In the genomic region with DNA sequence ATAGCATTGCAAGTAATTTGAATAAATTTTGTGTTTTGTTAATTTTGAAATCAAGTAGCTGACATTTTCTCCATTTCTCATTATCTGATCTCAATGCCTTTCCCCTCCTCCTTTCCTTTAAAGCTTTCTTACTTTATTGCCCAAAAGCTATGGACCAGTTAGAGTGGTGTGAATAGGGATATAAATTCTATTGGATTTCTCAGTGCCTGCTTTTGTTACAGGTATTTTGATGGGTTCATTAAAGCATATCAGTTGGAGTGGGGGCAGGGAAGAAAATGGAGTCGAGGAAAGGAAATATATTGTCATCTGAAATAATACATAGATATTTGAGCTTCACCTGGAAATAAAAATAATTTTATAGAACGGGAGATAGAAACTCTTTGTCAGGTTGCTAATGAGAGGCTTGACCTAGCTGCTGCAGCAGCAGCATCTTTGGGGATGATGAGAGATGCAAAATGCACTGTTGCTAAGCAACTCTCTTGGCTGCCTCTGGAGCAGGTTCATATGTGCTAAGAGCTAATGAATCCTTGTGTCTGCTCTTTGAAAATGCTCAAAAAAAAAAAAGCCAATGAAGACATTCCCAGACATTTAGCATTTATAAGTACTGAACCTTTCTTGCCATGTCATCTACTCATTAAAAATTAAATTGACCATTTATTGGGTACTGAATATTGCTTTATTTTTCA, we compare ENCODE assay signal across 17 mouse cellular contexts.
DNase-seq lines count a peak whose midpoint lies in the region; ATAC-seq lines count a peak whose summit lies in the region.
"Had no signal": no experiment of that assay in that cellular context is flagged by ENCODE, and none has a peak within 500 bp of the region (broad histone marks: within the 10 kb centered on the region; RNA-seq: fewer than 3 reads in every experiment).

No protein-coding gene starts in this region.

- intact Hi-C loops in left cerebral cortex, postnatal 4 days (cut with DNase I): no loop called here
- intact Hi-C loops in left cerebral cortex, postnatal 36 days (cut with DNase I): loop anchor here (5.0 kb wide), 1 partner anchor 51 kb away; no protein-coding TSS in a partner anchor

- ATAC-seq in forebrain, embryonic 14.5 days: peak; percentile 72
- ATAC-seq in hindbrain, embryonic 14.5 days (ENCODE audit: low FRiP score): peak; percentile 79
- ATAC-seq in neural tube, embryonic 14.5 days (ENCODE audit: low read depth): peak; percentile 82
- no peak for ATAC-seq in CD4-positive, CD25-positive, alpha-beta regulatory T cell, adult 4 months
- ATAC-seq: liver, postnatal 0 days; Patski had no signal

- no peaks in the 10 kb centered on the region for H3K36me3 ChIP-seq in forebrain, embryonic 14.5 days (ENCODE audit: control insufficient read depth, insufficient read depth, low read length)
- H3K36me3 ChIP-seq in hindbrain, embryonic 14.5 days (replicated peaks; ENCODE audit: control insufficient read depth, insufficient read depth): no peaks in the 10 kb centered on the region
- H3K36me3 ChIP-seq in neural tube, embryonic 14.5 days (ENCODE audit: control insufficient read depth, insufficient read depth, low read length): no peaks in the 10 kb centered on the region
- H3K36me3 ChIP-seq: embryonic facial prominence, embryonic 13.5 days had no signal

- DNase-seq in left cerebral cortex, postnatal 4 days: peak; percentile 17
- no peak for DNase-seq in left cerebral cortex, postnatal 36 days (ENCODE audit: low spot score in 2 of 2)
- peak; percentile 93 for DNase-seq in forebrain, embryonic 14.5 days (ENCODE audit: low spot score)
- DNase-seq in hindbrain, embryonic 14.5 days (ENCODE audit: low spot score): peak; percentile 67
- DNase-seq in heart, adult 9 months (ENCODE audit: low spot score in 2 of 2): no peak
- DNase-seq: cerebellum, postnatal 25 days; heart, adult 11 months; heart, postnatal 10 days; kidney, adult 11 months; kidney, postnatal 4 days; liver, postnatal 0 days; right cerebral cortex, postnatal 4 days; thymus, postnatal 4 days had no signal

- H3K4me1 ChIP-seq in forebrain, embryonic 14.5 days (ENCODE audit: control insufficient read depth, insufficient read depth, low read length): peaks cover 27% of the 10 kb centered on the region; the same call in 1 of the 2 replicates
- H3K4me1 ChIP-seq in hindbrain, embryonic 14.5 days (replicated peaks; ENCODE audit: control insufficient read depth, insufficient read depth, low read length): peaks cover 20% of the 10 kb centered on the region
- H3K4me1 ChIP-seq in neural tube, embryonic 14.5 days (ENCODE audit: control insufficient read depth, insufficient read depth, low read length): peaks cover 25% of the 10 kb centered on the region
- H3K4me1 ChIP-seq: embryonic facial prominence, embryonic 13.5 days had no signal

- peak overlapping the region; percentile 22; the same call in 1 of the 2 replicates for H3K4me2 ChIP-seq in forebrain, embryonic 14.5 days (ENCODE audit: low read length)
- H3K4me2 ChIP-seq in hindbrain, embryonic 14.5 days (replicated peaks): peak overlapping the region; percentile 8; the same call in 1 of the 2 replicates
- no peak overlapping the region; the same call in 1 of the 2 replicates for H3K4me2 ChIP-seq in neural tube, embryonic 14.5 days (ENCODE audit: low read depth, low read length)
- H3K4me2 ChIP-seq: embryonic facial prominence, embryonic 13.5 days had no signal

- H3K27ac ChIP-seq in forebrain, embryonic 14.5 days (ENCODE audit: low read depth, low read length): peak overlapping the region; percentile 87
- H3K27ac ChIP-seq in hindbrain, embryonic 14.5 days: peak overlapping the region; percentile 67
- peak overlapping the region; percentile 73 for H3K27ac ChIP-seq in neural tube, embryonic 14.5 days (ENCODE audit: low read depth, low read length)
- H3K27ac ChIP-seq: embryonic facial prominence, embryonic 13.5 days had no signal

- H3K9ac ChIP-seq in forebrain, embryonic 14.5 days (ENCODE audit: low read length): 0 out of 2 replicates have a peak overlapping the region, but pooled peaks have one; percentile 8
- H3K9ac ChIP-seq in hindbrain, embryonic 14.5 days: no peak overlapping the region
- H3K9ac ChIP-seq in neural tube, embryonic 14.5 days (replicated peaks; ENCODE audit: low read depth, low read length): no peak overlapping the region
- H3K9ac ChIP-seq: embryonic facial prominence, embryonic 13.5 days; liver, postnatal 0 days had no signal

- H3K9me3 ChIP-seq in forebrain, embryonic 14.5 days (replicated peaks; ENCODE audit: control insufficient read depth, low read length): no peaks in the 10 kb centered on the region
- H3K9me3 ChIP-seq in hindbrain, embryonic 14.5 days (ENCODE audit: control insufficient read depth, low read length): no peaks in the 10 kb centered on the region
- no peaks in the 10 kb centered on the region for H3K9me3 ChIP-seq in neural tube, embryonic 14.5 days (ENCODE audit: control insufficient read depth, low read length)
- H3K9me3 ChIP-seq: embryonic facial prominence, embryonic 13.5 days had no signal

- H3K27me3 ChIP-seq in forebrain, embryonic 14.5 days (replicated peaks; ENCODE audit: control insufficient read depth, insufficient read depth, low read length): no peaks in the 10 kb centered on the region
- H3K27me3 ChIP-seq in hindbrain, embryonic 14.5 days (ENCODE audit: control insufficient read depth, insufficient read depth, low read length): no peaks in the 10 kb centered on the region
- no peaks in the 10 kb centered on the region for H3K27me3 ChIP-seq in neural tube, embryonic 14.5 days (ENCODE audit: control insufficient read depth, insufficient read depth, low read length)
- H3K27me3 ChIP-seq: embryonic facial prominence, embryonic 13.5 days; Patski had no signal

- no peak overlapping the region for H3K4me3 ChIP-seq in forebrain, embryonic 14.5 days (ENCODE audit: low read depth, low read length)
- H3K4me3 ChIP-seq in hindbrain, embryonic 14.5 days (replicated peaks; ENCODE audit: low read length): no peak overlapping the region
- H3K4me3 ChIP-seq in neural tube, embryonic 14.5 days (ENCODE audit: low read depth, low read length): no peak overlapping the region
- H3K4me3 ChIP-seq: embryonic facial prominence, embryonic 13.5 days had no signal

- whole genome bisulfite sequencing in forebrain, embryonic 14.5 days: 29% methylated on average over 2 of the region's 2 CpGs
- 29% methylated on average over 2 of the region's 2 CpGs for WGBS in hindbrain, embryonic 14.5 days
- 16% methylated on average over 2 of the region's 2 CpGs for WGBS in neural tube, embryonic 14.5 days

Comparison
In these comparisons a context has a peak if more than half of its experiments do, and no peak if none do; other contexts are left out.
1. DNase-seq: peak in left cerebral cortex, postnatal 4 days (single experiment), forebrain, embryonic 14.5 days (single experiment) and hindbrain, embryonic 14.5 days (single experiment); none in left cerebral cortex, postnatal 36 days (0 of 2) and heart, adult 9 months (0 of 2).
2. Peak in every context shown above with its lines, with median percentiles within 50 percentile points of each other: H3K27ac ChIP-seq.